Mouse (Mus musculus): ENCODE data around the gene Zwilch. TPM values are rescaled to one million over a fixed set of nuclear protein-coding genes. Genes with fewer than 3 reads are reported as not detected.
A peak's percentile ranks its signal among the peaks of the same experiment; 100 is the strongest.
"Not testable (repeated sequence)": the region's sequence is repeated elsewhere in the genome, so short reads cannot be mapped to it uniquely, and the experiment has no call there.

Zwilch gene
- 10 to 100 TPM in 1 of 2 experiments, 1 to 10 TPM in 1; 10.0 to 11.2 TPM for total RNA-seq (2021)
- long read RNA-seq, experiment 1, result 0 reads
- long read RNA-seq, experiment 2, transcript Zwilch-201 (19 exons, 2,957 nt), result major isoform, 5 of 6 reads
- long read RNA-seq, experiment 2, partial matches to known transcripts, result 0 of 6 reads
- long read RNA-seq, experiment 2, other reads (novel, unspliced or antisense), result 1 of 6 reads

DNA sequence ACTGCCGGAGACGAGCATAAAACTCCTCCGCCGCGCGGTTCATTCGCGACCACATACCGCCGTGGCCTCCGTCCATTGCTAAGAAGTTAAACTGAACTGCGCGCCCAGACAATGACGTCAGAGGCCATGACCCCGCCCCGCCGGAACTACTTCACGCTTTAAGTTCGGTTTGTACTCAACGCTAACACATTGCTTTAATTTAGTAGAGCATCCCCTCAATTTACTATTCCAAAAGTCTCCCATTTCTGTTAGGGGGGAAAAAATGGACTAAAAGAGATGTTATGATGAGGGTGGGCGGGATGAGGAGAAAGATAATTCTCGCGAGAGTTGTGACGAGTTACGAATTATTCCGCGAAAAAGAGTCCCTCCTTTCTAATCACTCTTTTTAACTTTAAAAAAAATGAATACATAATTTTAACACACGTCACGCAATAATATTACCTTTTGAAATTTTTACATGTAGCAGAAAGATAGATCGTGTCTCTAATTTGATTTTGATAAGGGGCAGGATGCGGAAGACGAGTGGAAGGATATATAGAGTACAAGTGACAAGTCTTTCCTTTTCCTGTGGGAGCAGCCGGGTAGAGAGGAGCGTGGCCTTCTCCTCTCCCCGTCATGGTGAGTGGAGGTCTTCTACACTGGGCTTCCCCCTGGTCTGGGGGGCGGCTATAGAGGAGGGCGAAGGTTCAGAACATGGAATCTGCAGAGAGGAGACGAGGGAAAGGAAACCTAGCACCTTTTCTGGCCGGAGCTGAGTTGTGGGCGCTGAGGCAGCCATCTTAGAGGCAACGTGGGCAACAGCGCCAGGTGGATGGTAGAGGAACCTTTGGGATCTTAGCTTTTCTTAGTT lies at the start of gene Zwilch, which contains the start of gene Rpl4:
Zwilch (minus strand) TSS at position 289 of the 850 bp plus-strand sequence.
Rpl4 (plus strand) TSS at position 560 of the 850 bp plus-strand sequence.
- DNase-seq (ENCODE audit: low spot score in 2 of 2), result peak; percentile 66 to 85

DNA sequence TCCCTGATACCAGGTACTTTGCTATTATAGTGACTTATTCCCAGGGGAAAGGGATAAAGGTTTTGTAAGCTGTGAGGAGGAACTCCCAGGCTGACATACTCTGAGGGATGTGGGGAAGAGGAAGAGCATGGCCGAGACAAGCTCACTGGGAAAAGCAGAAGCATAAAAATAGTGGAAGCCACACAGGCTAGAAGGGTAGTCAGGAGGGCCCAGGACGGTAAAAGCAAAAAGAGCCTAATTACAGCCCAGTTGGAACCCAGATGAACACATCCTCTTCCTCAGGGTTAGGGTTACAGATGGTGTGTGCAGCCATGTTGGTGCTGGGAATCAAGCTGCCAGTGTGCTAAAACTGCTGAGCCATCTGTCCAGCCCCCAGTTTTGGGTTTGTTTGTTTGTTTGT lies 49.2 kb upstream of the Zwilch start:
- DNase-seq (ENCODE audit: low spot score in 2 of 2), result no peak

DNA sequence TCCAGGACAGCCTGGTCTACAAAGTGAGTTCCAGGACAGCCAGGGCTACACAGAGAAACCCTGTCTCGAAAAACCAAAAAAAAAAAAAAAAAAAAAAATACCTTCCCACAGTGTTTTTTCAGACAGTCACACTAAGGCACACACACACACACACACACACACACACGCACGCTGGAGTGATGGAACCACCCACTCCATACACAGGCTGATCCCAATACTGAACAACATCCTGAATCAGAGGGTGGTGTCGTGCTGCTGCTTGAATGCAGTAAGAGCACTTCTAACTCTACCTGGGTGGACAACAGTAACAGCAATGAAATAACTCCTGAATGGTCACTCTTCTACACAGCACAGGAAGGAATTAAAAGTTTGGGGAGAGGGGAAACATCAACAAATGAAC lies 48.6 kb upstream of the Zwilch start:
- DNase-seq (ENCODE audit: low spot score in 2 of 2), result no peak

DNA sequence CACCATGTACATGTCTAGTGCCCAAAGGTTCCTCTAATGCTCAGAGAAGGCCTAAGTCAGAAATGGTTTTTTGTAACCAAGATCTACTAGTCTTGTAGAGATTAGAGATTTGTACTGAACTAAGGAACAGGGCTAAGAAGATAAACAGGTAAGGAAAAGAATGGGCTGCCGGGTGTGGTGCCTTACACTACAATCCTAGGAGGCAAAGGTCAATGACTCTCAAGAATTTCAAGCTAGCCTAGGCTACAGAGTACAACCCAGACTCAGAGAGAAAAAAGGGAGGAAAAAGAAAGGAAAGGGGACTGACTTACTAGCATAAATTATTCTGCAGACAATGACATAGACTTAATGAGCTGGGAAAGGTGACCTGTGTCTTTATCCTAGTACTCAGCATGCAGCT lies 47.7 kb upstream of the Zwilch start:
- DNase-seq (ENCODE audit: low spot score in 2 of 2), result no peak

DNA sequence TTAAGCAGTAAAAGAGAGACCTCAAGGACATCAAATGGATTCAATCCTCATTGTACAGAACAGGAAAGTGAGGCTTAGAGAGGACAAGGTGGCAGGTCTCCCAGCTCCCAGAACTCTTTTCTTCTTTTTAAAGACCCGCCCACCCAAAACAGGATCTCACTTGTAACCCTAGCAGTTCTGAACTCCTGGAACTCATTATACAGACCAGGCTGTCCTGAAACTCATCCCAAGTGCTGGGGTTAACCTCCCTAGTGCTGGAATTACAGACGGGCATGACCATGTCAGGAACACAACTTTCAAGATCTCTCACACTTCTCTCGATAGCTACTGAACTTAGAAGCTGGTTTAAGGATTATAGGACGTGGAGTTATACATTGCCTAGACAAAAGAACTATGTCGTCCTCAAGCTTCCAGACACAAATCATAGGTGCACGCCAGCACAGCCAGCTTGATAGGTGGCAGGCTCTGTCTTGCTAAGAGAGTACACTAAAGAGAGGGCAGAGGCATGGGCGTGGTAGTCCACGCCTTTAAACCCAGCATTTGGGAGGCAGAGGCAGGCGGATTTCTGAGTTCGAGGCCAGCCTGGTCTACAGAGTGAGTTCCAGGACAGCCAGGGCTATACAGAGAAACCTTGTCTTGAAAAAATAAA lies 47.0 kb upstream of the Zwilch start:
- no peak for DNase-seq (ENCODE audit: low spot score in 2 of 2)

DNA sequence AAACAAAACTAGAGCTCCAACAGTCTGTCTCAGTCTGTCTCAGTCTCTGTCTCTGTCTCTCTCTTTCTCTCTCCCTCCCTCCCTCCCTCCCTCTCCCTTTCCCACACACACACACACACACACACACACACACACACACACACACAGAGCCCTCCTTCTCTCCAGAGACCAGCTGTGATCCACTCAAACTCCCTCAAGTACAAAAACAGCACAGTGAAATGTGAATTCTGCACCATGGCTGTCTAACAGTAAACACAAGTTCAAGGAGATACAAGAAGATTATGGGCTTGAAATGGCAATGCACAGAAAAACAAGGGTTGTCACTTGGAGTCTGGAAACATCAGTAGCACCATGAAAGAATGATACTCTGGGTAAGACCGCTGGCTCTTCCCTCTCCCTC lies 46.4 kb upstream of the Zwilch start:
- DNase-seq (ENCODE audit: low spot score in 2 of 2), result no peak

DNA sequence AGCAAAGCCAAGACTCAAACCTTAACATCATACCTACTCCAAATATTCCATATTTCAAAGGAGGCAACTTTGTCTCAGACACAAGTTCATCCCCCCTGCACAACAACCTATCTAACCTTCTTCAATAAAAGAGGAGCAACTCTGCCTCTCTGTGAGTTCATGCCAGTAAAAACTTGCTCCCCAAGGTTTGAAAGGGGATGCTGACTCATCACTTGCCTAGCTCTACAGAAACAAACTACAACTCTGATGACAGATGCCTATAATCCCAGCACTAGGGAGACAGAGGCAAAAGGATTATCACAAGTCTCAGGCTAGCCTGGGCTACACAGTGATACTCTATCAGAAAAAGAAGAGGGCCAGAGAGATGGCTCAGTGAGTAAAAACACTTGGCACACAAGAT lies 45.0 kb upstream of the Zwilch start:
- DNase-seq (ENCODE audit: low spot score in 2 of 2), result no peak

DNA sequence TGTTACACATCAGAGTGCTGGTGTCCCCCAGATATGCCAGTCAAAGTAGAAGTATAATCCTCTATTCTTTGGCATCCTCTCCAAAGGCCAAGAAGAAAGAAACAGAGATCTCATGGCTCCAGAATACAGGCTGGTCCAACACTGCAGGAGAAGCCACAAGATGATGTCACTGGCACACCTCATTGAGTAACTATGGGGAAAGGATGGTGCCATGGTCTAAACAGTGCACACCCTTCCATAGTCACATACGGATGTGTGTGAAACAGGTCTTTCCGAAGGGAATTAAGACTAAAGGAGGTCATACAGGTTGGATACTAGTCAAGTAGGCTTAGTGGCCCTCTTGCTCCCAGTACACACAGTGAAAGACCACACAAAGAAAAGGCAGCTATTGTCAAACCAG lies 43.7 kb upstream of the Zwilch start:
- DNase-seq (ENCODE audit: low spot score in 2 of 2), result no peak

DNA sequence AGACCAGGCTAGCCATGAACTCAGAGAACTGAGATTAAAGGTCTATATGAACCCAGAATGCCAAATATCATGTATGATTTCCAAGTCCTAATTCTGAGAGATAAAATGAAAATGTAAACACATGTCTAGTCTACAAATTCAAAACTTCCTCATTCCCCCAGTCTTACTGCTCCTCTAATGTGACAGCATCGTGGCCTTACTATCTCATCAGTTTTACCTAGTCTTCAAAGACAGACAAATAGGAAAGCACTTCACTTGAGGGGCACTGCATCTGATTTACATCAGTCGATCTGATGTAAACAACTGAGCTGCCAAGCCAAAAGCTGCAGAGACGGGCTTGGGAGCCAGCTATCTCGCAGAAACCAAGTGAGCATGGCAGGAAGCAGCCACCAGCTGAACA lies 43.2 kb upstream of the Zwilch start:
- no peak for DNase-seq (ENCODE audit: low spot score in 2 of 2)

DNA sequence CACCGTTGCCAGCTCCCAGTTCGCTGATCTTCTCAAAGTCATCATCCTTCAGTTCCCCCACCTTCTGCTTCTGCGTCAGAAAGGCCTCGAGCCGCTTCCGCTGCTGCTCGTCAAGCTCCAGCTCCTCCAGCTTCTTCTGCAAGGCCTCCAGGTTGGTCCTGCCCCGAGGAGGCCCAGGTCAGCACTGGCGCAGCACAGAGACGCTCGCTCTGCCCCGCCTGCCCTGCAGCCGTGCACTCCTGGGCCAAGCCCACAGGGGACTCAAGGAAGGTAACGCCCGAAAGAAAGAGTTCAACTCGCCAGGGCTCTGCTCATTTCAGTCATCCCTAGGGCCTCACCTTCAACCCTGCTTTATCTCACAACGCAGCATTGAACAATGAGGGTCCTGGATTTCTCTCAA lies 41.5 kb upstream of the Zwilch start:
- no peak for DNase-seq (ENCODE audit: low spot score in 2 of 2)

DNA sequence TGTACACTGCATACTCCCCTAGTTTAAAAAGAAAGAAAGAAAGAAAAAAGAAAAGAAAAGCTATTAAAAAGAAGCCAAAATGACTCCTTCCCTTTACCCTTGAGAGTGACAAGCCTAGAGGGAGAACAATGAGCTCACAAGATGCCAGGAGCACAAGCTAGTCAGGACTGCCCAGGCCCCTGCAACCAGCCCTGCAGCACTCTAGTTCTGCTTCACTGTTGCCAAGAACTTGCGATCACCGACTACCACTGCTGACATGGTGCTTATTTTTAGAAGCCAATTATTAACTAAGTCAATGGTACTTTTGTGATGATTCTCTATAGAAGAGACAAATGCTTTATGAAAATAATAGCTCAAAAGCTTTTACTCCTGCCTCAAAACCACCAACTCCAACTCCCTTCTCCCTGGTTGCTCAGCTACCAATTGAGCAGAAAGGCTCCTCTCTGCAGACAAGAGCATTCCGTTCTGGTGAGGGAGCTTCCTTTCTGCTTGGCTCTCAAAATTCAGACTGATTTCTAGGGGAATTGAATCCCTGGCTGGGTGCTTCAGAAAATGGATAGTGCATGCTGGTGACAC lies 34.7 kb upstream of the Zwilch start:
- no peak for DNase-seq (ENCODE audit: low spot score in 2 of 2)

DNA sequence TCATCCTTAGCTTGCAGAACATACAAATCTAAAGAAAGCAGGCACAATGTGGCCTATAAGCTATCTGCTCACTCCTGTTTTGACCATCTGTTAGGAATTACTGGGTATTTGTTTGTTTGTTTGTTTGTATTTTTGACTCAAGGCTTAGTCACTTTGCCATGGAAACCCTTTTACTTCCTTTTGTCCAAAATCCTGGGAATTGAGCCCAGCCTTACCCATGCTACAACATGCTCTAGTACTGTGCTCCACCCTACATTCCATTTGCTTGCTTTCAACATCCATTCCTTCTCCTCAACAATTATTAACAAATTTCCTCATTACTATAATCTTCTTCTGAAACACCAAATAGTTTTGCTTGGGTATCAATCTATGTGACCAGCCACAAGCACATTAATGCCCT lies 30.0 kb upstream of the Zwilch start:
- no peak for DNase-seq (ENCODE audit: low spot score in 2 of 2)

DNA sequence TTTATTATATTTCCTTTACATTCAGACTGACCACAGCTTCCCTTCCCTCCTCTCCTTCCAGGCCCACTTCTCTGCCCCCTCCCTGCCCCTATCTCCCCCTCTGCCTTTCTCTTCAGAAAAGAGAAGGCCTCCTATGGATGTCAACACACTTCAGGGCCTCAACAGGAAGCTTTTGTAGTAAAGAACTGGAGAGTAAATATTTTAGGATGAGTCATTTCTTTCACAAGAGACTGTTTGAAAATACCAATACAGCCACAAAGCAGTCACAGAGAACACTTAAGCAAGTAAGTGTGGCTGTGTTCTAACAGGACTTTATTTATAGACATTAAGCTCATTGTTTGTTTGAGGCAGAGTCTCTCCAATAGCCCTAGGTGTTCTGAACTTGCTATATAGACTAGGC lies 29.4 kb upstream of the Zwilch start:
- DNase-seq (ENCODE audit: low spot score in 2 of 2), result no peak

DNA sequence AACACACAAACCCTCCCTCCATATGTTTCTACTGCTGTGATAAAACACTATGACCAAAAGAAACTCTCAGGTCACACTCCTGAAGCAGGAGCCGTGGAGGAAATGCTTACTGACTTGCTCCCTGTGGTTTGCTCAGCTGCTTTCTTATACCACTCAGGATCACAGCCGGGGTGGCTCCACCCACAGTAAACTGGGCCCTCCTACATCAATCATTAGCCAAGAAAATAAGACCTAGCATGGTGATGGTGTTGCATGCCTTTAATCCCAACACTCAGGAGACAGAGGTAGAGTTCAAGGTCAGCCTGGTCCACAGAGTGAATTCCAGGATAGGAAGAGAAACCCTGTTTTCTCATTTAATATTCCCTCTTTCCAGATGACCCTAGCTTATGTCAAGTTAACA lies 27.0 kb upstream of the Zwilch start:
- no peak for DNase-seq (ENCODE audit: low spot score in 2 of 2)

DNA sequence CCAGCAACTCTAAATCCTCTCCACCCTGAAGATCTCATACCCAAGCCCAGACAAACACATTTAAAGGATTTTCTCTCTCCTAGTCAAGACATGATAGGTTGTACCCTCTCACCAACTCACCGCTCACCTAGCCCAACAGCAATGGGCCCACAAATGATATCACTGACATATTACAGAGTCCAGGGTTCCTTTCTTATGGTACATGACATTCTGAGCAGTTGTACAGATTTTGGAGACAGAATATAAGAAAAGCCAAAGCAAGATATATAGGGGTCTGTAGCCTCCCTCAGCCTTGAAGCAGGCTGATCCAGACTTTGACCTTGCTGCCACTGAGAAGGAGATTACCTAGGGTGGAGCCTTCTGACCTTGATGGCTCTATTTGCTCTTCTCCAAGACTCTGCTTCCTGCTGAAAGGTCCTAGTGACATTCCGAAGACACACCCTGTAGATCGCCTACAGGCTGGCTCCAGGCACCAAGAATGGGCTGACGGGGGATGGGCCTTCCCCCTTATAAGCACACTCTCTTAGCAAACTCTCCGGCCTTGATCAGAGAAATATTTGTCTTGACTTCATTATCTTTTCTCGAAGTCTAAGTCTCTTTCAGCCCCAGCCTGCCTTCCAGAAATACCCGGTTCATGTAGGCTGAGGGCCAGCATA lies 26.0 kb upstream of the Zwilch start:
- not testable (repeated sequence) for DNase-seq (ENCODE audit: low spot score in 2 of 2)

DNA sequence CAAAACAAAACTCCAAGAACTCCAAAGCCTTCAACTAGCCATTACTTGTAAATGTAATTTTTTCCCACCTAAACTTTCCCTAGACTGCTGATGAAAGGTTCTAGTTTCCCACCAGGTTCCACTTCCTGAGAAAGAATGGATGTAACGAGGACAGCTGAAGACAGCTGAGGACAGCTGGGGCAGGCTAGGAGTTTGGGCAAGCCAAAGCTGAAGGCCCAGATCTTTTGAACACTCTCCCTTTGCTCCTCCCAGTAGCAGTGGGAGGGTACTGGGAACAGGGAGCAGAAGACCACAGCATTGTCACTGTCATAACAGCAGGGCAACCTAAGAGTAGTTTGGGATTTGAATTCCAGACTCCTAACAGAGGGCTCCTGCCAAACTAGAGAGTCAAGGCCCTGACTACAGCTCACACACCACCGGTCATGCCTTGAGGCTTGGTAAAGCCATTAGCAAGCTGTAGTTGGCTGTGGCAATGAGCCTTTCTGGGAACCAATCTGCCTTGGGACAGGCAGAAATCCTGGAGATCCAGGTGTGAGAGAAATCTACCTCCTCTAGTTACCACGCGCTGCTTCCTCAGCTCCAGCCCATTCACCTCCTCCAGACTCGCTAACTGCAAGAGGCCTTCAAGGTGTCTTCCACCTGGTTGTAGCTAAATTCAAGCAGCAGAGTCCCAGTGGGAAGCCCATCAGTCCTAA lies 25.3 kb upstream of the Zwilch start:
- DNase-seq (ENCODE audit: low spot score in 2 of 2), result no peak

DNA sequence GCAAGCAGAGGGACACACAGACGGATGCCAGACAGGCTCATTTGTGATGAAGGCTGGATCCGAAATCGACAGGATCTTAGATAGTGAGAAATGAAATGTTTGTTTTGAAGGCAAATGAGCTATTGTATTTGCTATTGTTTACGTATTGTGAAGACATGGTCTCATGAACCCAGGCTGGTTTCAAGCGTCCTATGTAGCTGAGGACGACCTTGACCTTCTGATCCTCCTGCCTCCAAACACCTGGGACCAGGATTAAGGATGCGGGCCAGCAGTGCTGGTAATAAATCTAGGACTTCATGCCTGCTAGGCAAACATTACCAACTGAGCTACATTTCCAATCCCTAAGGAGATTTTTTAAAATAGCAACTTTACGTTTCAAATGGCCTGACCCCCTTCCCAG lies 24.6 kb upstream of the Zwilch start:
- DNase-seq (ENCODE audit: low spot score in 2 of 2), result no peak

DNA sequence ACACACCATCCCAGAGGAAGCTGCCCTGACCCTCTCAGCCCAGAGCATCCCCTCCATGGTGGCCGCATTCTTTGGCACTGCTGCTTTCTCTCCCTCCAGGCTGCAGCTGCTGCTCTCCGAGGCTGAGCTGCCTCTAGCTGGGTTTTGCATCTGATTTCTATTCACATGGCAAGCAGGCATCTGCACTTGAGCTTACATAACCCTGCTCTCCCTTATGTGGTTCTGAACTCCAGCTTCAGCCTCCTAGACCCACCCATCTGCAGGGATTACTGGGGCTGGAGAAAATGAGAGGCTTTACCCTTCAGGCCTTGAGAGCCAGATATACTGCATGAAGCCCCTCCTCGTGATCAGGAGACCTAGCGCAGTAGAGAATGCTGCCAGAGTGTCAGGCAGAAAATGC lies 22.6 kb upstream of the Zwilch start:
- DNase-seq (ENCODE audit: low spot score in 2 of 2), result no peak

DNA sequence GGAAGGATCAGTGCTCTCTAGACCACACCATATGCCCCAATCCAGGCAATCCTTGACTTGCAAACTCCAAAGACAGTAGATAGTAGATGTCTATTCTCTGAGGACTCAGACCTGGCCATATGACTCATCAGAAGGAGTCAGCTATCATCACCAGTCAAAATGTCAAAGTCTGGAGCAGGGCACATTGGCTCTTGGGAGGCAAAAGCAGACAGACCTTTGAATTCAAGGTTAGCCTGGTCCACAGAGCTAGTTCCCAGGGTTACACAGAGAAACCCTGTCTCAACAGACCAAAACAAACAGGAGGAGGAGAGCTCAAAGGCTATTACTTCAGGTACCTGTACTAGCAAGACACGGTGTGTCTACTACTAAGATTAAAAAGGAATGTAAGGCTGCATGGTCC lies 21.0 kb upstream of the Zwilch start:
- no peak for DNase-seq (ENCODE audit: low spot score in 2 of 2)

DNA sequence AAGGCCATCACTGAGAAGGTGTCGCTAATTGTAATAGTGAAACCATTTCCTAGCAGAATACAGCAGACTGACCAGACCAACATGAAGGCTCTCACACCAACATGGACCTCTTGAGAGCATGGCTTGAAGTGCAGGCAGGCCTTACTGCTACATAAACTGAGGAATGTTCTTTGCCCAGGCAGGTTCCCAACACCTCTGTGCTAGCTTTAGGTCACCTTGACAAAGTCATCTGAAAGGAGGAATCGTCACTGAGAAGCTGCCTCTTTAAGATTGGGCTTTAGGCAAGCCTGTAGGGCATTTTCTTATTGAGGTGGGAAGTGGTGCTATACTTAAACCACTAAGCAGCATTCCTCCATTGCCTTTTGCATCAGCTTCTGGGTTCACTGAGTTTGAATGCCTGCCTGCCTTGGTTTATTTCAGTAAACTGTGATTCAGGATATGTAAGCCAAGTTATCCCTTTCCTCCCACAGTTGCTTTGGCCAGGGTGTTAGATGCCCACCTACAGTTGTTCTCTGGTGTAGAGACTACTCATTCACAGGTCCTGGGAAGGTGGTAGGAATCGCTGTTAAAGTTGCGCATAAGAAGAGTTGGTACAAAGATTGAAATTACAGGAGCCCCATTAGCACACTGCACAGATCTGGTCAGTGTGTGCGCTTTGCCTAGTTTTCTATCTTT lies 11.4 kb upstream of the Zwilch start:
- no peak for DNase-seq (ENCODE audit: low spot score in 2 of 2)
